Mouse (Mus musculus) erythroblast, embryonic 14.5 days (primary cell): Measurements from ENCODE around the gene Orc2.

Experiments used
- GATA1 ChIP-seq: IDR thresholded peaks from 2 replicates; pipeline ENCODE4 v1.6.1; 2012; ENCODE audit warnings: low read length, inconsistent platforms, mixed read lengths
- TAL1 ChIP-seq: IDR thresholded peaks from 3 replicates; pipeline ENCODE4 v1.6.1; 2012; ENCODE audit warnings: low read length, inconsistent platforms, mixed read lengths

DNA sequence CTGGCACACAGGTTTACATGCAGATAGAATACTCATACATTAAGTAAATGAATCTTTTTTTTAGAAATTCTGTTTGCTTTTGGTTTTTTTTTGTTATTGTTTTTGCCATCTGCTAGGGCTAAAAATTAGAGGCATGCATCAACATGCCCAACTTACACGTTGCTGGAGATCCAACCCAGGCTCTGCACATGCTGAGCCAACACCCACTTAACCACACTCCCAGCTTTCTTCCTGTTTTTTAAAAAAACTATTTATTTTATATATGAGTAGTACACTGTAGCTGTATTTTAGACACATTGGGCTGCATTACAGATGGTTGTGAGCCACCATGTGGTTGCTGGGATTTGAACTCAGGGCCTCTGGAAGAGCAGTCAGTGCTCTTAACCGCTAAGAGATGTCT lies 88.9 kb downstream of the Orc2 start:
- TF ChIP-seq GATA1 (no peak), TAL1 (no peak)
